Mouse (Mus musculus) thymus, postnatal 10 days (tissue): Measurements from ENCODE around the gene Nacc2.

Experiments
- DNase-seq, 2 experiments: peaks; one replicate each; pipeline ENCODE4 v3.0.0; 2021; ENCODE audit warnings: low spot score in 2 of 2

The Nacc2 gene

GRCm38 (mm10) chr2:26055046-26055746 is 67.8 kb downstream of the Nacc2 start:
- peak; percentile 15 to 41 for DNase-seq

- DNase-seq, result no peak
Measured at GRCm38 (mm10) chr2:26052806-26053205, 70.2 kb downstream of the Nacc2 start.

- DNase-seq, result no peak
Measured at GRCm38 (mm10) chr2:26048816-26049215, 74.2 kb downstream of the Nacc2 start.

GRCm38 (mm10) chr2:26044216-26044615 is 78.8 kb downstream of the Nacc2 start:
- DNase-seq, result no peak

- no peak for DNase-seq
Measured at GRCm38 (mm10) chr2:26042603-26043002, 80.4 kb downstream of the Nacc2 start.

GRCm38 (mm10) chr2:26041163-26041810 is 81.7 kb downstream of the Nacc2 start:
- no peak for DNase-seq

GRCm38 (mm10) chr2:26039951-26040350 is 83.1 kb downstream of the Nacc2 start:
- DNase-seq, result no peak

GRCm38 (mm10) chr2:26037386-26037785 is 85.6 kb downstream of the Nacc2 start:
- DNase-seq, result no peak

GRCm38 (mm10) chr2:26034344-26035050 is 88.5 kb downstream of the Nacc2 start:
- no peak for DNase-seq

GRCm38 (mm10) chr2:26030288-26030687 is 92.7 kb downstream of the Nacc2 start:
- DNase-seq, result no peak

- peak; percentile 17 to 54 for DNase-seq
Measured at GRCm38 (mm10) chr2:26024138-26025075, 98.6 kb downstream of the Nacc2 start.

- DNase-seq, result no peak
Measured at GRCm38 (mm10) chr2:26022626-26023025, 100.4 kb downstream of the Nacc2 start.

GRCm38 (mm10) chr2:26022258-26022565 is 100.8 kb downstream of the Nacc2 start:
- peak in 1 of 2 experiments; percentile 13 for DNase-seq

- DNase-seq, result peak; percentile 82 to 86
Measured at GRCm38 (mm10) chr2:26021561-26022257, 101.3 kb downstream of the Nacc2 start, which contains the start of gene Ubac1. Gene Ubac1 (minus strand): TSS chr2:26021747.

- DNase-seq, result peak in 1 of 2 experiments; percentile 42
Measured at GRCm38 (mm10) chr2:26020714-26021560, 102.1 kb downstream of the Nacc2 start.

GRCm38 (mm10) chr2:26019923-26020322 is 103.1 kb downstream of the Nacc2 start:
- no peak for DNase-seq

GRCm38 (mm10) chr2:26017326-26017725 is 105.7 kb downstream of the Nacc2 start:
- DNase-seq, result no peak

- no peak for DNase-seq
Measured at GRCm38 (mm10) chr2:26013674-26014073, 109.3 kb downstream of the Nacc2 start.

- DNase-seq, result no peak
Measured at GRCm38 (mm10) chr2:26011420-26011819, 111.6 kb downstream of the Nacc2 start.
